Mouse (Mus musculus) forebrain, embryonic 14.5 days (tissue): ENCODE data around the gene Trim29. TPM values are rescaled to one million over a fixed set of nuclear protein-coding genes. Genes with fewer than 3 reads are reported as not detected.

Experiments used
- ATAC-seq: fragments of 200-750 bp; cut with Nextera tagmentation; 2 replicates; pipeline ENCODE4 v1.8.0; 2017; ENCODE audit warnings: mild to moderate bottlenecking, moderate library complexity
- DNase-seq: peaks from one replicate; pipeline ENCODE4 v3.0.0-alpha.2; 2015; ENCODE audit warnings: low spot score
- H3K27ac ChIP-seq: fragments of 300-500 bp; sonication (generic); 2 replicates; pipeline ENCODE4 v1.5.1; 2014; ENCODE audit warnings: low read depth, mild to moderate bottlenecking, control low read depth, low read length, moderate library complexity
- H3K27me3 ChIP-seq: fragments of 300-500 bp; sonication (generic); replicated peaks from 2 replicates; pipeline ENCODE4 v1.6.1; 2014; ENCODE audit warnings: low read length, control low read depth, mixed read lengths; ENCODE audit not compliant: control insufficient read depth, insufficient read depth
- H3K36me3 ChIP-seq: fragments of 300-500 bp; sonication (generic); 2 replicates; pipeline ENCODE4 v1.6.1; 2014; ENCODE audit warnings: low read length, control low read depth; ENCODE audit not compliant: control insufficient read depth, insufficient read depth
- H3K4me1 ChIP-seq: fragments of 300-500 bp; sonication (generic); 2 replicates; pipeline ENCODE4 v1.6.1; 2014; ENCODE audit warnings: antibody characterized with exemption, low read length, control low read depth; ENCODE audit not compliant: control insufficient read depth, insufficient read depth
- H3K4me2 ChIP-seq: fragments of 300-500 bp; sonication (generic); 2 replicates; pipeline ENCODE4 v1.6.1; 2014; ENCODE audit warnings: mild to moderate bottlenecking, control low read depth, low read length
- H3K4me3 ChIP-seq: fragments of 300-500 bp; sonication (generic); 2 replicates; pipeline ENCODE4 v1.5.1; 2014; ENCODE audit warnings: low read depth, low read length, control low read depth
- H3K9ac ChIP-seq: fragments of 300-500 bp; sonication (generic); 2 replicates; pipeline ENCODE4 v1.6.1; 2014; ENCODE audit warnings: mild to moderate bottlenecking, low read length, control low read depth, moderate library complexity
- H3K9me3 ChIP-seq: fragments of 300-500 bp; sonication (generic); replicated peaks from 2 replicates; pipeline ENCODE4 v1.6.1; 2016; ENCODE audit warnings: low read length, control low read depth, mixed read lengths; ENCODE audit not compliant: control insufficient read depth
- WGBS: fragments of 180-500 bp; shearing (Covaris S2); extraction: QIAGEN DNeasy Blood & Tissue Kit; methylation state at CpG from one replicate; pipeline ENCODE4 v1.1.7; 2014; 5-methylcytosine and 5-hydroxymethylcytosine counted together
- polyA plus RNA-seq: library from polyadenylated mRNA; unstranded; fragments of >200 nt; fragmentation: Nextera tagmentation; extraction: Ambion mirVana; gene quantifications from 2 replicates; pipeline ENCODE4 v1.2.1, GENCODE M21; 2014

Trim29 gene
- polyA plus RNA-seq, 1 experiment from 2014 or later: not detected

DNA sequence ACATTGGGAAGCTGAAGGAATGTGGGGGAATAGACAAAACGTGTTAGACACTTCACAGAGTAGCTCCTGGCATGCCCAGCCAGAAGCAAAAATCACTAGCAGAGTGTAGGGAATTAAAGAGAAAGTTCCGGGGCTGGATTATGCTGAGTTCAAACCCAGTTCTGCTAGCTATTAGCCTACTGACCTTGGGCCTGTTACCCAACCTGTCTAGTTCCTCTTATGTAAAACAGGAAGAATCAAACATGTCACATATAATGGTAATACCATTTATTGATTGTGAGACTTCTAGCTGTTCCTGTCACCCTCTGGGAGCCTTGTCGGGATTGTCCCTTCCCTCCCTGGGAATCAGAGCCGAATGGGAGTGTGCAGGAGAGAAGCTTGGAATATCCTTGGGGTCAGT is 7.7 kb upstream of the Trim29 start:
- Histone ChIP-seq H3K4me2 (no peak overlapping the region), H3K27ac (no peak overlapping the region), H3K27me3 (no peaks in the 10 kb centered on the region), H3K9ac (no peak overlapping the region), H3K9me3 (no peaks in the 10 kb centered on the region), H3K4me1 (no peaks in the 10 kb centered on the region), H3K36me3 (no peaks in the 10 kb centered on the region), H3K4me3 (no peak overlapping the region)
- no peak for ATAC-seq
- 75% methylated on average over 4 of the region's 4 CpGs for WGBS
- DNase-seq: no peak

DNA sequence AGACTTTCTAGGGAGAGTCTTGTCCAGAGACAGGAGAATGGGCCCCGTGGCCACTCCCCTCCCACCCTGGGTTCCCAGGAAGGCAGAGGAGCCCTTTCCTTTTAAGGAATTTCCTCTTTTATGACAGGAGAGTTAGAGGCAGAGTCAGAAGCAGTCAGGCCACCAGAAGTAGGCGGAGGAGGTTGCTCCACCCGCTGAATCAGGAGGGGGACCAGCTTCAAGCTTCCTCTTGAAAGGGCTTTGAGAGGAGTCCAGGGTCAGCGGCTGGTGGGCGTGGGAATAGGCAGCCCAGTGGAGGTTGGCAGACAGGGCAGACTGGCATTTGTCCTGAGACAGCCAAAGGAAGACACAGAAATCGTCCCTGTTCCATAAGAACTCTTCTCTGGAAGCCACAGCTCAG is 4.8 kb upstream of the Trim29 start:
- Histone ChIP-seq H3K4me2 (no peak overlapping the region), H3K4me1 (no peaks in the 10 kb centered on the region), H3K36me3 (no peaks in the 10 kb centered on the region), H3K27ac (no peak overlapping the region), H3K27me3 (no peaks in the 10 kb centered on the region), H3K9ac (no peak overlapping the region), H3K4me3 (no peak overlapping the region), H3K9me3 (no peaks in the 10 kb centered on the region)
- ATAC-seq (no peak), DNase-seq (no peak)
- WGBS: 62% methylated on average over 6 of the region's 6 CpGs

GRCm38 (mm10) chr9:43309087-43309872 is 1.4 kb upstream of the Trim29 start:
- no peak overlapping the region for H3K27ac ChIP-seq
- H3K9ac ChIP-seq: no peak overlapping the region
- no peaks in the 10 kb centered on the region for H3K9me3 ChIP-seq
- 81% methylated on average over 6 of the region's 6 CpGs for WGBS
- no peak overlapping the region for H3K4me2 ChIP-seq
- H3K4me3 ChIP-seq: no peak overlapping the region
- no peak for ATAC-seq
- H3K27me3 ChIP-seq: no peaks in the 10 kb centered on the region
- no peaks in the 10 kb centered on the region for H3K4me1 ChIP-seq
- no peak for DNase-seq
- H3K36me3 ChIP-seq: no peaks in the 10 kb centered on the region

GRCm38 (mm10) chr9:43312190-43312589 is 1.5 kb downstream of the Trim29 start:
- Histone ChIP-seq H3K4me3 (no peak overlapping the region), H3K4me1 (no peaks in the 10 kb centered on the region), H3K36me3 (no peaks in the 10 kb centered on the region), H3K27ac (no peak overlapping the region), H3K27me3 (no peaks in the 10 kb centered on the region), H3K4me2 (no peak overlapping the region), H3K9me3 (no peaks in the 10 kb centered on the region), H3K9ac (no peak overlapping the region)
- DNase-seq (no peak), ATAC-seq (no peak)
- 88% methylated on average over 7 of the region's 7 CpGs for WGBS

- H3K9ac ChIP-seq: no peak overlapping the region
- H3K4me2 ChIP-seq: no peak overlapping the region
- no peak for DNase-seq
- no peaks in the 10 kb centered on the region for H3K27me3 ChIP-seq
- WGBS: 92% methylated on average over 3 of the region's 3 CpGs
- ATAC-seq: no peak
- no peaks in the 10 kb centered on the region for H3K4me1 ChIP-seq
- H3K27ac ChIP-seq: no peak overlapping the region
- H3K9me3 ChIP-seq: no peaks in the 10 kb centered on the region
- H3K4me3 ChIP-seq: no peak overlapping the region
- H3K36me3 ChIP-seq: no peaks in the 10 kb centered on the region
Observed at GRCm38 (mm10) chr9:43313805-43314204, 3.2 kb downstream of the Trim29 start.

DNA sequence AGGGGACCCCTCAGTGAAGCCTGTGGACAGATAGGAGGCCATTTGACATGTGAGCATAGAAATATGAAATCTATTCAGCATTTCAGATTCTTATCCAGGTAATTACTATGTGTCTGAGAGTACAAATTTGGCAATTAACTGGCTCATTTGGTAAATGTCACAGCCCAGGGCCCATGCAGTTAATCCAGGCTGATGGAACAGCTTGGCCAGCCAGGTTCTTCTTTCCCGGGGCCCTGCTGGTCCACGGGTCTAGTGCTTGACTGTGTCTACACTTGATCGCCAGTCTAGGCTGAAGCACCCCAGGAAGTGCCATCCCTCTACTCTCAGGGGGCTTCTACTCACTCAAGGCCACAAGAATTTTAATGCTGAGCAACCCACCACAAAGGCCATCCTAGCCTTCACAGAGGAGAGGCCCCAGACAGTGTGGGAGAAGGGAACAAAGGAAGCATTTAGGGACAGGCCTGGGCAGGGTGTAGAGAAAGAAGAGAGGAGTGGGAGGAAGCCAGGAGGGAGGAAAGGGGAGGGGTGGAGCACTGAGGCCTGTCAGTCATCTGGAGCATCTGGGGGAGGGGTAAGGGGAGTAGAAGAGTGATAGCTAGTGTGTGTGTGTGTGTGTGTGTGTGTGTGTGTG is 4.8 kb downstream of the Trim29 start:
- H3K4me1 ChIP-seq: no peaks in the 10 kb centered on the region
- H3K4me3 ChIP-seq: no peak overlapping the region
- no peak overlapping the region for H3K9ac ChIP-seq
- no peaks in the 10 kb centered on the region for H3K9me3 ChIP-seq
- no peak overlapping the region for H3K27ac ChIP-seq
- ATAC-seq: no peak
- no peak overlapping the region for H3K4me2 ChIP-seq
- 39% methylated on average over 3 of the region's 3 CpGs for WGBS
- no peaks in the 10 kb centered on the region for H3K27me3 ChIP-seq
- no peak for DNase-seq
- no peaks in the 10 kb centered on the region for H3K36me3 ChIP-seq

GRCm38 (mm10) chr9:43316466-43316865 is 5.8 kb downstream of the Trim29 start:
- ATAC-seq (no peak), DNase-seq (no peak)

GRCm38 (mm10) chr9:43318661-43319060 is 8.0 kb downstream of the Trim29 start:
- no peak for ATAC-seq

More at GRCm38 (mm10) chr9:43316466-43316865, 5.8 kb downstream of the Trim29 start:
- Histone ChIP-seq H3K9ac (no peak overlapping the region), H3K4me1 (no peaks in the 10 kb centered on the region), H3K9me3 (no peaks in the 10 kb centered on the region), H3K4me2 (no peak overlapping the region), H3K36me3 (no peaks in the 10 kb centered on the region), H3K4me3 (no peak overlapping the region), H3K27me3 (no peaks in the 10 kb centered on the region), H3K27ac (no peak overlapping the region)
- 84% methylated on average over 4 of the region's 4 CpGs for WGBS

DNA sequence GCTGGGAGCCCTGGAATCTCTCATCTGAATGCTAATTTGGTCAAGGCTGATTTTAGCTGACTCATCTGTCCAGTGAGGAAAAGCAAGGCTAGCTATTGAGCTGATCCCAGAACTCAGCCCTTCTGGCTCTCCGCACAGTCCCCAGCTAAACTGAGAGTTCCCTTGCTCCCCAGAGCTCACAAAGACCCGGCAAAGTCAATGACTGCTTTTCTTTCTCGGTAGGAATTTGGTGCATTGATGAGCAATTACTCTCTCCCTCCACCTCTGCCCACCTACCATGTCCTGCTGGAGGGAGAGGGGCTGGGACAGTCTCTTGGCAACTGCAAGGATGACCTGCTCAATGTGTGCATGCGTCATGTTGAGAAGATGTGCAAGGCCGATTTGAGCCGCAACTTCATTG is 11.3 kb downstream of the Trim29 start:
- no peak overlapping the region for H3K27ac ChIP-seq

More at GRCm38 (mm10) chr9:43318661-43319060, 8.0 kb downstream of the Trim29 start:
- H3K27me3 ChIP-seq: no peaks in the 10 kb centered on the region
- H3K9ac ChIP-seq: no peak overlapping the region
- no peaks in the 10 kb centered on the region for H3K36me3 ChIP-seq
- 89% methylated on average over 10 of the region's 10 CpGs for WGBS
- no peak for DNase-seq
- no peaks in the 10 kb centered on the region for H3K4me1 ChIP-seq
- no peaks in the 10 kb centered on the region for H3K9me3 ChIP-seq
- no peak overlapping the region for H3K4me3 ChIP-seq
- H3K4me2 ChIP-seq: no peak overlapping the region
- H3K27ac ChIP-seq: no peak overlapping the region

More for the DNA sequence above, 11.3 kb downstream of the Trim29 start:
- no peak for ATAC-seq
- DNase-seq: no peak
- Histone ChIP-seq H3K4me1 (no peaks in the 10 kb centered on the region), H3K9me3 (no peaks in the 10 kb centered on the region), H3K9ac (no peak overlapping the region), H3K4me2 (no peak overlapping the region), H3K27me3 (no peaks in the 10 kb centered on the region), H3K36me3 (no peaks in the 10 kb centered on the region), H3K4me3 (no peak overlapping the region)
- WGBS: 81% methylated on average over 6 of the region's 6 CpGs
